Mouse (Mus musculus): ENCODE measurements around the gene Zeb2. TPM values are rescaled to one million over a fixed set of nuclear protein-coding genes. Genes with fewer than 3 reads are reported as not detected.

Gene Zeb2
- total RNA-seq (2022): 100 to 1,000 TPM; 131 to 156 (median 144) TPM

GRCm38 (mm10) chr2:45117087-45117561, at the start of gene Zeb2:
Zeb2 (minus strand) TSS chr2:45117395.
- peak; percentile 65 for DNase-seq

- no peak for DNase-seq
Measured at GRCm38 (mm10) chr2:45158785-45159184, 41.6 kb upstream of the Zeb2 start.

GRCm38 (mm10) chr2:45158351-45158782, 41.2 kb upstream of the Zeb2 start:
- DNase-seq: no peak

- no peak for DNase-seq
Measured at GRCm38 (mm10) chr2:45153315-45153714, 36.1 kb upstream of the Zeb2 start.

GRCm38 (mm10) chr2:45143162-45143561, 26.0 kb upstream of the Zeb2 start:
- DNase-seq: no peak

- DNase-seq: no peak
Measured at GRCm38 (mm10) chr2:45138906-45139305, 21.7 kb upstream of the Zeb2 start.

- no peak for DNase-seq
Measured at GRCm38 (mm10) chr2:45136783-45137182, 19.6 kb upstream of the Zeb2 start.

GRCm38 (mm10) chr2:45133225-45133624, 16.0 kb upstream of the Zeb2 start:
- no peak for DNase-seq

GRCm38 (mm10) chr2:45130461-45131156, 13.4 kb upstream of the Zeb2 start:
- DNase-seq: no peak

- no peak for DNase-seq
Measured at GRCm38 (mm10) chr2:45129556-45129955, 12.4 kb upstream of the Zeb2 start.

- no peak for DNase-seq
Measured at GRCm38 (mm10) chr2:45128696-45129095, 11.5 kb upstream of the Zeb2 start.

- DNase-seq: no peak
Measured at GRCm38 (mm10) chr2:45126401-45126800, 9.2 kb upstream of the Zeb2 start.

- DNase-seq: no peak
Measured at GRCm38 (mm10) chr2:45125181-45125580, 8.0 kb upstream of the Zeb2 start.

GRCm38 (mm10) chr2:45123490-45123889, 6.3 kb upstream of the Zeb2 start:
- no peak for DNase-seq

GRCm38 (mm10) chr2:45118121-45118520, 926 bp upstream of the Zeb2 start:
- no peak for DNase-seq

GRCm38 (mm10) chr2:45117592-45117991, 397 bp upstream of the Zeb2 start:
- no peak for DNase-seq

GRCm38 (mm10) chr2:45116531-45117024, 617 bp downstream of the Zeb2 start:
- DNase-seq: no peak

- peak; percentile 54 for DNase-seq
Measured at GRCm38 (mm10) chr2:45115720-45116495, 1.3 kb downstream of the Zeb2 start.

- DNase-seq: no peak
Measured at GRCm38 (mm10) chr2:45115211-45115610, 2.0 kb downstream of the Zeb2 start.

GRCm38 (mm10) chr2:45114596-45114995, 2.6 kb downstream of the Zeb2 start:
- DNase-seq: no peak

GRCm38 (mm10) chr2:45113912-45114311, 3.3 kb downstream of the Zeb2 start:
- no peak for DNase-seq

- peak; percentile 55 for DNase-seq
Measured at GRCm38 (mm10) chr2:45112891-45113683, 4.1 kb downstream of the Zeb2 start.

Data from adrenal gland, adult 8-10 months (tissue).